Mouse (Mus musculus) small intestine, adult 2 months (tissue): ENCODE results near the gene Tbc1d8.

Experiments
- CTCF ChIP-seq: fragments of 200-500 bp; IDR thresholded peaks from 2 replicates; pipeline ENCODE4 v1.5.1; 2012; ENCODE audit warnings: low read depth, mild to moderate bottlenecking, control low read depth, inconsistent platforms, low read length, moderate library complexity, mixed read lengths; ENCODE audit not compliant: insufficient replicate concordance, insufficient read length; ENCODE audit errors: extremely low read depth
- POLR2A ChIP-seq: fragments of 200-500 bp; IDR thresholded peaks from 2 replicates; pipeline ENCODE4 v1.6.1; 2012; ENCODE audit warnings: low read depth, mild to moderate bottlenecking, control low read depth, inconsistent platforms, low read length, moderate library complexity

- TF ChIP-seq CTCF (peak; percentile 97), POLR2A (no peak)
Observed at GRCm38 (mm10) chr1:39392189-39392588, 86.4 kb downstream of the Tbc1d8 start.
